Mouse (Mus musculus) C2C12 (cell line): ENCODE results near the gene Mfsd6l. TPM values are rescaled to one million over a fixed set of nuclear protein-coding genes. Genes with fewer than 3 reads are reported as not detected.

ENCODE experiments used
- H3K27me3 ChIP-seq: one replicate; pipeline ENCODE4 v1.6.1; 2011; ENCODE audit not compliant: control insufficient read depth, insufficient read depth, insufficient read length
- H3K36me3 ChIP-seq: one replicate; pipeline ENCODE4 v1.6.1; 2011; ENCODE audit not compliant: control insufficient read depth, insufficient read depth
- H3K4me3 ChIP-seq: one replicate; pipeline ENCODE4 v1.5.1; 2011; ENCODE audit warnings: mild to moderate bottlenecking, control low read depth; ENCODE audit not compliant: poor library complexity, insufficient read depth, severe bottlenecking
- H3K79me2 ChIP-seq: one replicate; pipeline ENCODE4 v1.6.1; 2011; ENCODE audit not compliant: control insufficient read depth, insufficient read depth
- H3K79me3 ChIP-seq: one replicate; pipeline ENCODE4 v1.6.1; 2011; ENCODE audit warnings: low read depth, control low read depth
- H3ac ChIP-seq: one replicate; pipeline ENCODE3; 2011; ENCODE audit warnings: low read depth; ENCODE audit not compliant: control insufficient read depth, insufficient read length
- CEBPB ChIP-seq: IDR thresholded peaks from one replicate; pipeline ENCODE4 v1.6.1; 2011; ENCODE audit warnings: low read depth, mild to moderate bottlenecking, control low read depth, moderate library complexity
- CTCF ChIP-seq: IDR thresholded peaks from one replicate; pipeline ENCODE4 v1.5.1; 2011; ENCODE audit not compliant: control insufficient read depth, insufficient read depth, insufficient read length
- FOSL1 ChIP-seq: IDR thresholded peaks from one replicate; pipeline ENCODE4 v1.8.0; 2011; ENCODE audit warnings: mild to moderate bottlenecking, low read length; ENCODE audit not compliant: poor library complexity, insufficient read depth, severe bottlenecking
- MAX ChIP-seq: IDR thresholded peaks from one replicate; pipeline ENCODE4 v1.6.1; 2011; ENCODE audit warnings: mild to moderate bottlenecking, control low read depth
- MYOD1 ChIP-seq: IDR thresholded peaks from one replicate; pipeline ENCODE4 v1.6.1; 2011; ENCODE audit warnings: low read depth; ENCODE audit not compliant: control insufficient read depth, insufficient read length
- MYOG ChIP-seq: IDR thresholded peaks from one replicate; pipeline ENCODE4 v1.6.1; 2011; ENCODE audit not compliant: control insufficient read depth, insufficient read length; ENCODE audit errors: extremely low read depth
- USF1 ChIP-seq: IDR thresholded peaks from one replicate; pipeline ENCODE4 v1.6.1; 2011; ENCODE audit warnings: low read depth, mild to moderate bottlenecking, control low read depth, moderate library complexity
- polyA plus RNA-seq: library from polyadenylated mRNA; unstranded; fragments of >200 nt; fragmentation: generic; extraction: Trizol; gene quantifications from one replicate; pipeline ENCODE4 v1.2.1, GENCODE M21; 2012; ENCODE audit warnings: missing spikeins

Mfsd6l gene
- polyA plus RNA-seq, 1 experiment = not detected

GRCm38 (mm10) chr11:68577076-68577475 lies 21.1 kb downstream of the Mfsd6l start:
- no peak for TF ChIP-seq CTCF
- no peak for TF ChIP-seq FOSL1
- no peak for TF ChIP-seq CEBPB
- TF ChIP-seq USF1 = no peak
- TF ChIP-seq MAX = no peak
- Histone ChIP-seq H3ac (no peak overlapping the region), H3K4me3 (no peak overlapping the region), H3K27me3 (peaks cover 26% of the 10 kb centered on the region), H3K79me3 (no peaks in the 10 kb centered on the region), H3K36me3 (no peaks in the 10 kb centered on the region), H3K79me2 (no peaks in the 10 kb centered on the region)

- no peak for TF ChIP-seq MYOG
- no peak for TF ChIP-seq USF1
- no peak for TF ChIP-seq FOSL1
- no peak for TF ChIP-seq MAX
- TF ChIP-seq CEBPB = no peak
- TF ChIP-seq MYOD1 = no peak
- TF ChIP-seq CTCF = no peak
- no peak overlapping the region for H3K4me3 ChIP-seq
- no peaks in the 10 kb centered on the region for H3K79me3 ChIP-seq
- no peaks in the 10 kb centered on the region for H3K79me2 ChIP-seq
- H3K36me3 ChIP-seq = no peaks in the 10 kb centered on the region
- H3ac ChIP-seq = no peak overlapping the region
- H3K27me3 ChIP-seq = peaks cover 26% of the 10 kb centered on the region
Observed at GRCm38 (mm10) chr11:68579462-68579881, 23.5 kb downstream of the Mfsd6l start.

GRCm38 (mm10) chr11:68580566-68580965 lies 24.6 kb downstream of the Mfsd6l start:
- Histone ChIP-seq H3K79me2 (no peaks in the 10 kb centered on the region), H3K36me3 (no peaks in the 10 kb centered on the region)

GRCm38 (mm10) chr11:68583225-68583624 lies 27.2 kb downstream of the Mfsd6l start:
- TF ChIP-seq CTCF = no peak
- no peak for TF ChIP-seq CEBPB
- TF ChIP-seq FOSL1 = no peak
- TF ChIP-seq MAX = no peak
- TF ChIP-seq MYOD1 = no peak
- TF ChIP-seq USF1 = no peak
- TF ChIP-seq MYOG = no peak
- peaks cover 14% of the 10 kb centered on the region for H3K27me3 ChIP-seq
- no peaks in the 10 kb centered on the region for H3K79me2 ChIP-seq
- H3K79me3 ChIP-seq = no peaks in the 10 kb centered on the region
- no peaks in the 10 kb centered on the region for H3K36me3 ChIP-seq
- H3ac ChIP-seq = no peak overlapping the region
- H3K4me3 ChIP-seq = no peak overlapping the region

More at GRCm38 (mm10) chr11:68580566-68580965, 24.6 kb downstream of the Mfsd6l start:
- no peak overlapping the region for H3K4me3 ChIP-seq
- peaks cover 26% of the 10 kb centered on the region for H3K27me3 ChIP-seq
- no peaks in the 10 kb centered on the region for H3K79me3 ChIP-seq
- TF ChIP-seq CTCF (no peak), MYOG (no peak), USF1 (no peak), MYOD1 (no peak), FOSL1 (no peak)
- H3ac ChIP-seq = no peak overlapping the region

- H3K79me2 ChIP-seq = no peaks in the 10 kb centered on the region
- H3K27me3 ChIP-seq = peaks cover 8% of the 10 kb centered on the region
- TF ChIP-seq USF1 (no peak), MAX (no peak), CTCF (no peak), MYOD1 (no peak), FOSL1 (no peak), CEBPB (no peak), MYOG (no peak)
- H3ac ChIP-seq = no peak overlapping the region
- H3K36me3 ChIP-seq = no peaks in the 10 kb centered on the region
- H3K79me3 ChIP-seq = no peaks in the 10 kb centered on the region
- H3K4me3 ChIP-seq = no peak overlapping the region
Observed at GRCm38 (mm10) chr11:68583906-68584480, 28.0 kb downstream of the Mfsd6l start.

GRCm38 (mm10) chr11:68585890-68586289 lies 29.9 kb downstream of the Mfsd6l start:
- Histone ChIP-seq H3K79me3 (no peaks in the 10 kb centered on the region), H3K36me3 (no peaks in the 10 kb centered on the region), H3K79me2 (no peaks in the 10 kb centered on the region), H3ac (no peak overlapping the region), H3K4me3 (no peak overlapping the region), H3K27me3 (peaks cover 8% of the 10 kb centered on the region)
- TF ChIP-seq CTCF (peak; percentile 45), CEBPB (no peak)
